Mouse (Mus musculus) liver, postnatal 0 days (tissue): ENCODE measurements at regions not wholly inside any gene's neighbourhood (a gene's known extent, or its start where the extent isn't known, plus 50 kb on each side); places are given as distances from the start of the nearest gene placed in this dataset.

Experiments
- CTCF ChIP-seq: sonication (generic); IDR thresholded peaks from 2 replicates; pipeline ENCODE4 v1.5.1; 2016; ENCODE audit warnings: antibody characterized with exemption, low read depth
- EP300 ChIP-seq: IDR thresholded peaks from 2 replicates; pipeline ENCODE4 v1.6.1; 2016; ENCODE audit warnings: antibody characterized with exemption, low read depth, mild to moderate bottlenecking

DNA sequence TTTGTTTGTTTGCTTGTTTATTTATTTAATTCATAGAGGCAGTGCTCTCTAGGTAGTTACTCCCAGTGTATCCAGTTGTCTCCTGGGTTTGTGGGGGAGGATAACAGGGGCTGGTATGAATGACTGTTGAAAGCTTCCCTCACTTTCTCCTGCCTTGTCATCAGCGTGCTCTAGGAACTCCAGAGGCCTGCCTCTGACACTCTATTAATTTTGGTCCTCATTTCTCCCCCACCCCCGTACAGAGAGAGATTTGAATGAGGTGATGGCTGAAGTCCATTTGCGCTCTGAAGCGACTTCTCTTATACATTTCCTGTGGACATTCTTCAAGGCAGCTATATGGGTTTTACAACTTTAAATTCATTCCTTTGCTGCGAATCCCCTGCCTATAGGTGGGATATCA is 89.6 kb downstream of the 4931417E11Rik start:
- no peak for TF ChIP-seq CTCF
- TF ChIP-seq EP300, result no peak
